Mouse (Mus musculus): ENCODE results near the gene Sec22b.
A peak's percentile ranks its signal among the peaks of the same experiment; 100 is the strongest.

Sec22b gene

GRCm38 (mm10) chr3:97909737-97910136 is 8.7 kb downstream of the Sec22b start:
- peak; percentile 52 for DNase-seq (ENCODE audit: low read depth, low spot score)

- DNase-seq (ENCODE audit: low read depth, low spot score): peak; percentile 30
Observed at GRCm38 (mm10) chr3:97911093-97911492, 10.1 kb downstream of the Sec22b start.

- DNase-seq (ENCODE audit: low read depth, low spot score): no peak
Observed at GRCm38 (mm10) chr3:97915081-97915480, 14.1 kb downstream of the Sec22b start.

GRCm38 (mm10) chr3:97918885-97919550 is 18.0 kb downstream of the Sec22b start:
- DNase-seq (ENCODE audit: low read depth, low spot score): no peak

- DNase-seq (ENCODE audit: low read depth, low spot score): peak; percentile 65
Observed at GRCm38 (mm10) chr3:97925246-97925645, 24.3 kb downstream of the Sec22b start.

- no peak for DNase-seq (ENCODE audit: low read depth, low spot score)
Observed at GRCm38 (mm10) chr3:97927322-97927721, 26.3 kb downstream of the Sec22b start.

GRCm38 (mm10) chr3:97928968-97929858 is 28.2 kb downstream of the Sec22b start:
- peak; percentile 90 for DNase-seq (ENCODE audit: low read depth, low spot score)

- no peak for DNase-seq (ENCODE audit: low read depth, low spot score)
Observed at GRCm38 (mm10) chr3:97930141-97930786, 29.3 kb downstream of the Sec22b start.

GRCm38 (mm10) chr3:97930787-97931158 is 29.8 kb downstream of the Sec22b start:
- no peak for DNase-seq (ENCODE audit: low read depth, low spot score)

GRCm38 (mm10) chr3:97931310-97931885 is 30.4 kb downstream of the Sec22b start:
- peak; percentile 80 for DNase-seq (ENCODE audit: low read depth, low spot score)

- DNase-seq (ENCODE audit: low read depth, low spot score): no peak
Observed at GRCm38 (mm10) chr3:97932131-97932530, 31.1 kb downstream of the Sec22b start.

- no peak for DNase-seq (ENCODE audit: low read depth, low spot score)
Observed at GRCm38 (mm10) chr3:97932771-97933170, 31.8 kb downstream of the Sec22b start.

- peak; percentile 49 for DNase-seq (ENCODE audit: low read depth, low spot score)
Observed at GRCm38 (mm10) chr3:97933251-97933650, 32.3 kb downstream of the Sec22b start.

- no peak for DNase-seq (ENCODE audit: low read depth, low spot score)
Observed at GRCm38 (mm10) chr3:97933811-97934210, 32.8 kb downstream of the Sec22b start.

- no peak for DNase-seq (ENCODE audit: low read depth, low spot score)
Observed at GRCm38 (mm10) chr3:97934331-97935300, 33.6 kb downstream of the Sec22b start.

GRCm38 (mm10) chr3:97937068-97937944 is 36.3 kb downstream of the Sec22b start:
- DNase-seq (ENCODE audit: low read depth, low spot score): no peak

- no peak for DNase-seq (ENCODE audit: low read depth, low spot score)
Observed at GRCm38 (mm10) chr3:97937945-97938266, 36.9 kb downstream of the Sec22b start.

- DNase-seq (ENCODE audit: low read depth, low spot score): no peak
Observed at GRCm38 (mm10) chr3:97938814-97939526, 38.0 kb downstream of the Sec22b start.

All from brain, adult 2 months (tissue).